ENCODE assay signal across 9 mouse cellular contexts in genomic region chr7:40258377-40258739, GRCm38 (mm10).
DNase-seq lines count a peak whose midpoint lies in the region; ATAC-seq and TF ChIP-seq lines count a peak whose summit lies in the region.
"Had no signal": no experiment of that assay in that cellular context is flagged by ENCODE, and none has a peak within 500 bp of the region (broad histone marks: within the 10 kb centered on the region; RNA-seq: fewer than 3 reads in every experiment).

No protein-coding gene starts in this region.

- no peaks in the 10 kb centered on the region for H3K27me3 ChIP-seq in liver, adult 2 months (ENCODE audit: control insufficient read depth, insufficient read depth, low read length)
- H3K27me3 ChIP-seq in liver, postnatal 0 days (ENCODE audit: insufficient read depth, low read length), result no peaks in the 10 kb centered on the region
- no peaks in the 10 kb centered on the region for H3K27me3 ChIP-seq in kidney, embryonic 16.5 days (ENCODE audit: insufficient read depth, low read length)
- H3K27me3 ChIP-seq: neural tube, embryonic 12.5 days had no signal

- H3K36me3 ChIP-seq in liver, adult 2 months (ENCODE audit: control insufficient read depth, insufficient read depth, low read length), result no peaks in the 10 kb centered on the region
- H3K36me3 ChIP-seq in liver, postnatal 0 days (replicated peaks; ENCODE audit: insufficient read depth, low read length), result no peaks in the 10 kb centered on the region
- H3K36me3 ChIP-seq in kidney, embryonic 16.5 days (ENCODE audit: insufficient read depth, low read length), result no peaks in the 10 kb centered on the region
- H3K36me3 ChIP-seq: neural tube, embryonic 12.5 days had no signal

- H3K4me2 ChIP-seq in liver, postnatal 0 days (ENCODE audit: low read depth, low read length), result no peak overlapping the region
- no peak overlapping the region for H3K4me2 ChIP-seq in kidney, embryonic 16.5 days (replicated peaks; ENCODE audit: low read depth, low read length)
- H3K4me2 ChIP-seq: neural tube, embryonic 12.5 days had no signal

- peak; percentile 61 for DNase-seq in liver, adult 2 months (ENCODE audit: extremely low read depth, low read depth, low spot score)
- no peak for DNase-seq in liver, postnatal 0 days
- peak; percentile 90 for DNase-seq in gastrocnemius, adult 2 months
- peak; percentile 56 for DNase-seq in ovary, postnatal 36 days (ENCODE audit: low spot score)
- DNase-seq in B cell, adult 2 months, result no peak
- DNase-seq in spleen, postnatal 36 days (ENCODE audit: low spot score in 2 of 2), result no peak
- no peak for DNase-seq in layer of hippocampus, postnatal 10 days (ENCODE audit: low spot score in 2 of 2)

- no peak for ATAC-seq in liver, postnatal 0 days
- 0 out of 2 replicates have a peak, but pooled peaks have one; percentile 46 for ATAC-seq in kidney, embryonic 16.5 days (ENCODE audit: low FRiP score, low TSS enrichment)

- H3K4me1 ChIP-seq in liver, adult 2 months (ENCODE audit: control insufficient read depth, insufficient read depth, low read length), result no peaks in the 10 kb centered on the region
- no peaks in the 10 kb centered on the region for H3K4me1 ChIP-seq in liver, postnatal 0 days (ENCODE audit: insufficient read depth)
- no peaks in the 10 kb centered on the region for H3K4me1 ChIP-seq in kidney, embryonic 16.5 days (ENCODE audit: insufficient read depth, low read length)
- H3K4me1 ChIP-seq: neural tube, embryonic 12.5 days had no signal

- intact Hi-C loops in gastrocnemius, adult 2 months (cut with DNase I), result loop anchor here (5.0 kb wide), 1 partner anchor 51 kb away; no protein-coding TSS in a partner anchor

- TF ChIP-seq POLR2A in liver, adult 2 months (IDR thresholded peaks at IDR 0.05; ENCODE audit: extremely low read depth, insufficient read depth, low read length), result no peak

- no peak for TF ChIP-seq CTCF in liver, adult 2 months (IDR thresholded peaks at IDR 0.05; ENCODE audit: low read depth, low read length)
- no peak for TF ChIP-seq CTCF in liver, postnatal 0 days (IDR thresholded peaks at IDR 0.05; ENCODE audit: low read depth)
- no peak for TF ChIP-seq CTCF in gastrocnemius, adult 2 months (IDR thresholded peaks at IDR 0.05)

- no peak overlapping the region for H3K9ac ChIP-seq in liver, adult 2 months (ENCODE audit: low read depth, low read length)
- no peak overlapping the region for H3K9ac ChIP-seq in liver, postnatal 0 days (replicated peaks)
- H3K9ac ChIP-seq in kidney, embryonic 16.5 days (replicated peaks; ENCODE audit: low read length), result no peak overlapping the region
- H3K9ac ChIP-seq: neural tube, embryonic 12.5 days had no signal

- no peaks in the 10 kb centered on the region for H3K79me2 ChIP-seq in liver, adult 2 months (ENCODE audit: control insufficient read depth, insufficient read depth, low read length)

- TF ChIP-seq EP300 in liver, postnatal 0 days (IDR thresholded peaks at IDR 0.05; ENCODE audit: low read depth), result no peak

- no peak overlapping the region for H3K27ac ChIP-seq in liver, adult 2 months (replicated peaks; ENCODE audit: insufficient read depth, low read depth, low read length)
- H3K27ac ChIP-seq in liver, postnatal 0 days (ENCODE audit: low read depth), result no peak overlapping the region
- peak overlapping the region; percentile 70 for H3K27ac ChIP-seq in gastrocnemius, adult 2 months
- H3K27ac ChIP-seq in kidney, embryonic 16.5 days (ENCODE audit: low read length), result no peak overlapping the region
- H3K27ac ChIP-seq: neural tube, embryonic 12.5 days had no signal

- WGBS in liver, adult 2 months, result 47% methylated on average over 6 of the region's 6 CpGs
- 62% methylated on average over 6 of the region's 6 CpGs for WGBS in liver, postnatal 0 days (ENCODE audit: insufficient replicate concordance)
- WGBS in kidney, embryonic 16.5 days, result 50% methylated on average over 6 of the region's 6 CpGs

- no peak overlapping the region for H3K4me3 ChIP-seq in liver, adult 2 months (ENCODE audit: insufficient read depth, low read depth, low read length)
- H3K4me3 ChIP-seq in liver, postnatal 0 days (ENCODE audit: low read depth, low read length), result no peak overlapping the region
- H3K4me3 ChIP-seq in gastrocnemius, adult 2 months, result no peak overlapping the region
- no peak overlapping the region for H3K4me3 ChIP-seq in kidney, embryonic 16.5 days (ENCODE audit: low read length)
- H3K4me3 ChIP-seq: neural tube, embryonic 12.5 days had no signal

- H3K9me3 ChIP-seq in liver, postnatal 0 days (ENCODE audit: low read length), result no peaks in the 10 kb centered on the region
- no peaks in the 10 kb centered on the region for H3K9me3 ChIP-seq in kidney, embryonic 16.5 days (ENCODE audit: low read length)
- H3K9me3 ChIP-seq: neural tube, embryonic 12.5 days had no signal

Comparison
In these comparisons a context has a peak if more than half of its experiments do, and no peak if none do; other contexts are left out.
1. DNase-seq: peak in liver, adult 2 months (single experiment), gastrocnemius, adult 2 months (single experiment) and ovary, postnatal 36 days (single experiment); none in liver, postnatal 0 days (single experiment), B cell, adult 2 months (0 of 2), spleen, postnatal 36 days (0 of 2) and layer of hippocampus, postnatal 10 days (0 of 2).